Mouse (Mus musculus) hindbrain, embryonic 16.5 days (tissue): ENCODE data around the gene Ivl. TPM values are rescaled to one million over a fixed set of nuclear protein-coding genes. Genes with fewer than 3 reads are reported as not detected.

Experiments used
- ATAC-seq: fragments of 200-750 bp; cut with Nextera tagmentation; 2 replicates; pipeline ENCODE4 v1.8.0; 2017; ENCODE audit warnings: moderate TSS enrichment, moderate library complexity
- H3K27ac ChIP-seq: fragments of 300-500 bp; sonication (generic); 2 replicates; pipeline ENCODE4 v1.5.1; 2014; ENCODE audit warnings: low read depth, mild to moderate bottlenecking, control low read depth, low read length, moderate library complexity
- H3K27me3 ChIP-seq: fragments of 300-500 bp; sonication (generic); replicated peaks from 2 replicates; pipeline ENCODE4 v1.6.1; 2014; ENCODE audit warnings: low read length; ENCODE audit not compliant: control insufficient read depth, insufficient read depth
- H3K36me3 ChIP-seq: fragments of 300-500 bp; sonication (generic); 2 replicates; pipeline ENCODE4 v1.6.1; 2014; ENCODE audit warnings: mild to moderate bottlenecking, low read length, moderate library complexity, mixed read lengths; ENCODE audit not compliant: control insufficient read depth, insufficient read depth
- H3K4me1 ChIP-seq: fragments of 300-500 bp; sonication (generic); 2 replicates; pipeline ENCODE4 v1.6.1; 2014; ENCODE audit warnings: low read depth, low read length; ENCODE audit not compliant: control insufficient read depth, insufficient read depth
- H3K4me2 ChIP-seq: fragments of 300-500 bp; sonication (generic); 2 replicates; pipeline ENCODE4 v1.6.1; 2014; ENCODE audit warnings: mild to moderate bottlenecking, low read length, control low read depth, moderate library complexity
- H3K4me3 ChIP-seq: fragments of 300-500 bp; sonication (generic); 2 replicates; pipeline ENCODE4 v1.5.1; 2014; ENCODE audit warnings: mild to moderate bottlenecking, low read length, control low read depth, moderate library complexity
- H3K9ac ChIP-seq: fragments of 300-500 bp; sonication (generic); 2 replicates; pipeline ENCODE4 v1.6.1; 2014; ENCODE audit warnings: low read depth, mild to moderate bottlenecking, control low read depth, low read length, moderate library complexity
- H3K9me3 ChIP-seq: fragments of 300-500 bp; sonication (generic); 2 replicates; pipeline ENCODE4 v1.6.1; 2014; ENCODE audit warnings: mild to moderate bottlenecking, low read length, moderate library complexity; ENCODE audit not compliant: control insufficient read depth
- WGBS: fragments of 180-500 bp; shearing (Covaris S2); extraction: QIAGEN DNeasy Blood & Tissue Kit; methylation state at CpG from one replicate; pipeline ENCODE4 v1.1.7; 2014; 5-methylcytosine and 5-hydroxymethylcytosine counted together
- polyA plus RNA-seq: library from polyadenylated mRNA; unstranded; fragments of >200 nt; fragmentation: Nextera tagmentation; extraction: Ambion mirVana; gene quantifications from 2 replicates; pipeline ENCODE4 v1.2.1, GENCODE M21; 2015

The Ivl gene
- polyA plus RNA-seq, 1 experiment from 2014 or later, result not detected

DNA sequence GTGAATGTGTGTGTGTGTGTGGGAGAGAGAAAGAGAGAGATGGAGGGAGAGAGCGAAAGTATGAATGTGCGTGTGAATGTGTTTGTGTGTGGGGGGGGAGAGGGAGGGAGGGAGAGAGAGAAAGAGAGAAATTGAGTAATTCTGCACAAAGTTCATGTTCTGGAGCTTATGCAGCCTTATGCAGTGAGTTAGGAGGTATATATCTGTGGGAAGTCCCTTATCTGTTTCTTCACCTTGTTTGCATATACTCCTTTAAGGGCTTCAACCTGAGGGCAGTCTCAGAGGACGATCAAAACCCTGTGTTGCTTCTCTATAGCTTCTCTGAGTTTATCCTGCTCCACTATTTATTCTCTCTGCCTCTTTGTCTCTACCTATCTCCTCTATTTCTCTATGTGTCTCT is 13.7 kb upstream of the Ivl start:
- Histone ChIP-seq H3K9me3 (no peaks in the 10 kb centered on the region), H3K27me3 (no peaks in the 10 kb centered on the region), H3K27ac (no peak overlapping the region), H3K4me2 (no peak overlapping the region), H3K36me3 (no peaks in the 10 kb centered on the region), H3K4me3 (no peak overlapping the region), H3K9ac (no peak overlapping the region), H3K4me1 (no peaks in the 10 kb centered on the region)
- no peak for ATAC-seq
- WGBS, result 93% methylated on average over 3 of the region's 3 CpGs

DNA sequence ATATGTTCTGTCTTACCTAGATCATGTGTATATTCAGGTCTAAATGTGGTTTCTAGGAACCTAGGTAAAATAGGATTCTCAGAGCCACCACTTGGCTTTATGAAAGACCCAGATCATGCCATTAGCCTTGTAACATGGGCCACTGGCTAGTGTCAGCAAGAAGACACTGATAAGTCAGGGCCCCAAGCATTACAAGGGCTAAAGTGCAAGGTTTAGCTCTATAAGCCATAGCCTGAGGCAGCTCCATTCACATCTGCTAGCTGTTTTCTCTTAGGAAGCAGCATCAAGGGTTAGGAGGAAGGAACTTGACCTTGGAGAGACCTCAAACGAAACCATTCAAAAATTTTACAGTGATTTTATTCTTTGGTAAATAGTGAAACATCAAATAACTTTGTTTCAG is 11.5 kb upstream of the Ivl start:
- ATAC-seq, result no peak
- no peaks in the 10 kb centered on the region for H3K9me3 ChIP-seq
- H3K4me3 ChIP-seq, result no peak overlapping the region
- 79% methylated on average over 1 of the region's 1 CpGs for WGBS
- H3K27ac ChIP-seq, result no peak overlapping the region
- H3K9ac ChIP-seq, result no peak overlapping the region
- no peaks in the 10 kb centered on the region for H3K27me3 ChIP-seq
- H3K4me1 ChIP-seq, result no peaks in the 10 kb centered on the region
- H3K36me3 ChIP-seq, result no peaks in the 10 kb centered on the region
- no peak overlapping the region for H3K4me2 ChIP-seq

DNA sequence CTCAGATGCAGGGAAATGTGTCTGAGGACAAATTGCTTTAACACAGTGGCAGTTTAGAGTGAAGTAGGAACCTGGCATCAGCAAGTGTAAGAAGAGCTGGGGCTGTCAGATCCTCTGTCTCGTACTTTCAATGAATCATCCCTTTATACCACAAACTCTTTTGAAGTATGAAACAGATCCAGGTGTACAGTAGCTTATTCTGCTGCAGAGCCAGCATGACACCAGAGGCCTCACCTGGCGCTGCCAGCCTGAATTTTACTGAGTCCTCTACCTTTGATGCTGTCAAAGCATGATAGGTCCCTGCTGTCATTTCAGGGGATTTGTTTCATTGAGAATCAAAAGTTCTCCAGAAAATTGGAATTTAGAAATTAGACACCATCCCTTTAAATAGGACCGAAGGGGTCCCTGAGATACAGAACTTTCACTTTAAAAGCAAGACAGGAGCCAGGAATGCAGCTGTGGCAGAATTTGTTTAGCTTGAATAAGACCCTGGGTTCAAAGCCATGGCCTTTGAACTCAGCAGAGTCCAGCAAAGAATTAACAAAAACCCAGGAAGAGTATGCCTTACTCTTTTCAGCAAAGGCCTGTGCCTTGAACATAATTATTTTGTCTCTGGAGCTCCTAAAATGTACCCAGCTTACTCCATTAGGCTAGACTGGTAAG is 9.8 kb upstream of the Ivl start:
- Histone ChIP-seq H3K27me3 (no peaks in the 10 kb centered on the region), H3K36me3 (no peaks in the 10 kb centered on the region), H3K27ac (no peak overlapping the region), H3K9me3 (no peaks in the 10 kb centered on the region), H3K4me1 (no peaks in the 10 kb centered on the region), H3K9ac (no peak overlapping the region), H3K4me3 (no peak overlapping the region), H3K4me2 (no peak overlapping the region)
- WGBS, result 71% methylated on average over 3 of the region's 3 CpGs
- no peak for ATAC-seq

DNA sequence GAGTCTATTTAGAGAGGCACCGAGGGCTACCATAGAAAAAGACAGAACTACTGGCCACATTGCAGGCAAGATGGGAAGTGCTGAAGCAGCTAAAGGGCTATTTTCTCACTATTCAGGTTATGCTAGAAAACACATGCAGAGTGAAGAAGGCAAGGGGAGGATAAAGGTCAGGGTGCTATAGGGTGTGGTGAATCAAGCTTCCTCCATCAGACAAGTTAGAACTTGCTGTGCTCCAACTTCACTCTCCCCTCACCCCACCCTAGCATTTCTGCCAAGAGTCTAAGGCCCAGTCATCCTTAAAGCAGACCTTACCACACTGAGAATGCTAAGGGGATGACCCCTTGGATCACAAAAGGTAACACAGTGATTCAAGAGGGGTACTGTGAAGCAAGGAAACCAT is 6.0 kb upstream of the Ivl start:
- no peak overlapping the region for H3K4me3 ChIP-seq
- H3K9me3 ChIP-seq, result no peaks in the 10 kb centered on the region
- H3K4me1 ChIP-seq, result no peaks in the 10 kb centered on the region
- 69% methylated on average over 1 of the region's 1 CpGs for WGBS
- no peaks in the 10 kb centered on the region for H3K36me3 ChIP-seq
- H3K4me2 ChIP-seq, result no peak overlapping the region
- H3K27me3 ChIP-seq, result no peaks in the 10 kb centered on the region
- no peak overlapping the region for H3K9ac ChIP-seq
- no peak overlapping the region for H3K27ac ChIP-seq
- ATAC-seq, result no peak

DNA sequence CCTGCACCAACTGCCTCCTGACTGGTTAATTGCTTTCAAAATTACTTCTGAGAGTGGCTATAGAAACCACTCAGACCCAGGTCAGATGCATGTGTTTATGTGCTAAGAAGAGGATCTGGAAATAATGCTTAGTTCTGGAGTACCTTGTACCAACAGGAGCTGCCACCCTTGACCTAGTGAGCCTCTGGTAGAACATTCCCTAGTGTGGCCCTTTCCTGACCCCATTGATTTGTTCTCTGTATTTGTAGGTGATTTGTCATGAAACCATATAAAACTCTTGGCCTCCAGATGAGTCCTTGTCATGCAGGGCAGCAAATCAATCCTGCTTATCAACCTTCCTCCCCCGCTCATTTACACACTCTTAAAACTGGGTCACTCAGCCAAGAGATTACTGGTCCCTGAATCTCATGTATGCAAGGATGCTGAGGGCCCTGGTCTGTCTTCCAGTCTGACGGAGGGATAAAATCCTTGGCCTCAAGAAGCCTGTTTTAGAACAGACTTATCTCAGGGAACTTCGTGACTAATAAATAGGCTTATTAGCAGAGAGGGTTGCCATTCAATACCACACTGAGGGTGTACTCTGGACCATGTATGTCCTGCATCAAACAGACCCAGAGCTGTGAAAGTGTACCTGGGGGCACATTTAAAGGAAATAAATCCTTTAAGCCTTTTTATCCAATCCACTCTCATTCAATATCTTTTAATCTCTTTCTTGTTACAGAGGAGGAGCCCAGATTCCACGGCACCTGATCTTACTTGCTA is 5.3 kb upstream of the Ivl start:
- H3K4me3 ChIP-seq, result no peak overlapping the region
- no peaks in the 10 kb centered on the region for H3K4me1 ChIP-seq
- no peaks in the 10 kb centered on the region for H3K9me3 ChIP-seq
- 73% methylated on average over 4 of the region's 4 CpGs for WGBS
- ATAC-seq, result no peak
- no peak overlapping the region for H3K4me2 ChIP-seq
- no peak overlapping the region for H3K9ac ChIP-seq
- H3K36me3 ChIP-seq, result no peaks in the 10 kb centered on the region
- no peak overlapping the region for H3K27ac ChIP-seq
- H3K27me3 ChIP-seq, result no peaks in the 10 kb centered on the region

DNA sequence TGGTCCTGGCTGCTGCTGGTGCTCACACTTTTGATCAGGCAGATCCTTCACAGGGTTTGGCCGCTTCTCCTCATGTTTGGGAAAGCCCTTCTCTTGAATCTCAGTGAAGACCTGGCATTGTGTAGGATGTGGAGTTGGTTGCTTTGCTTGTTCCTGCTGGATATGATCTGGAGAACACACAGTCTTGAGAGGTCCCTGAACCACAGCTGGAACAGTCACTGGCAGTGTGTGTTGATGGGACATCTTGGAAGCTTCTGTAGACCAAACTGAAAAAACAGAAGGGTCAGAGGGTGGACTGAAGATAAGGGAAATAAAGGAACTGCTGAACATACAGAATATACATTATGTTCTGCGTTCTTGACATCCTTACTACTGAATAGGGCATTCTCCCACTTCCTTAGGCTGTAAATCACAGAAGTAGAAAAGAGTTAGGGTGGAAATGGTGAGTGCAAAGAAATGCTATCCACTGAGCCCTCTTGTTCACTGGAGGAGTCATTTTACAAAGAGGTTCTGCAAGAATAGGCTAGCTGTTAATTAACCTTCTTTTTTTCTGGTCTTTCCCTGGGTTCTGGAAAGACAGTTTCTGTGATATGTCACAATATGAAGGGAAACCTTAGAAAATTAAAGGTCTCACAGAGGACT is 900 bp downstream of the Ivl start:
- 63% methylated on average over 2 of the region's 2 CpGs for WGBS

DNA sequence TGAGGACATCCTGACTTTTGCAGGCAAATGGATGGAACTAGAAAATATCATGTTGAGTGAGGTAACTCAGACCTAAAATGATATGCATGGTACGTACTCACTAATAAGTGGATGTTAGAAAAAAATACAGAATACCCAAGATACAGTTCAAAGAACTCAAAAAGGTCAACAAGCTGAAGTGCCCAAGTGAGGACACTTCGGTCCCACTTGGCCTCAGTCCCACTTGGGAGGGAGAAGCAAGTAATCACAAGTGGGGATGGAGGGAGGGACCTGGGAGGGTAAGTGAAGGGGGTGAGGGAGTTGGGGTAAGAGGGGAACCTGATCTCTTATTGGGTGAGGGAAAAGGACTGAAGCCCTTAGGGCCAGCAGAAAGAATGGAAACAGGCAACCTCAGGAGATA is 4.8 kb downstream of the Ivl start:
- H3K27me3 ChIP-seq, result no peaks in the 10 kb centered on the region
- H3K9me3 ChIP-seq, result no peaks in the 10 kb centered on the region
- H3K4me1 ChIP-seq, result no peaks in the 10 kb centered on the region
- no peak overlapping the region for H3K4me3 ChIP-seq
- no peak overlapping the region for H3K9ac ChIP-seq
- H3K36me3 ChIP-seq, result no peaks in the 10 kb centered on the region
- no peak overlapping the region for H3K4me2 ChIP-seq
- 94% methylated on average over 2 of the region's 2 CpGs for WGBS
- ATAC-seq, result no peak
- H3K27ac ChIP-seq, result no peak overlapping the region

More for the DNA sequence above, 900 bp downstream of the Ivl start:
- no peaks in the 10 kb centered on the region for H3K36me3 ChIP-seq
- no peak overlapping the region for H3K27ac ChIP-seq
- no peaks in the 10 kb centered on the region for H3K27me3 ChIP-seq
- no peaks in the 10 kb centered on the region for H3K9me3 ChIP-seq
- no peak overlapping the region for H3K9ac ChIP-seq
- no peaks in the 10 kb centered on the region for H3K4me1 ChIP-seq
- H3K4me3 ChIP-seq, result no peak overlapping the region
- no peak for ATAC-seq
- no peak overlapping the region for H3K4me2 ChIP-seq

DNA sequence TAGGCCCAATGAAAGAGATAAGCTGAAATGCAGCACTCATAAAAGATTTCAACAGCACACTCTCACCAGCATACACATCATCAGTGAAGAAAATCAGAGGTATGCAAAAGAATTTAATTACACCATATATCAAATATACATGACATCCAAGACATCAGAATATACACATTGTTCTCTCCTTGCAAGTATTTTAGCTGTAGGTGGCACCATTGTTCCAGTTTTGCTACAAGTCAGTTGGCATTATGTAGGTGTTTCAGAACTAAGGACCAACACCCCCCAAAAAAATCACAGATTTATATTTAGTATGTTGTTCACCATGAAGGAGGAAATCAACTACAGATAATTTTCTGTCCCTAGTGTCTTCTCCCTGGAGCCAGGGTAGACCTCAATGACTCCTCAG is 8.1 kb downstream of the Ivl start:
- Histone ChIP-seq H3K27me3 (no peaks in the 10 kb centered on the region), H3K9ac (no peak overlapping the region), H3K4me1 (no peaks in the 10 kb centered on the region), H3K4me3 (no peak overlapping the region), H3K36me3 (no peaks in the 10 kb centered on the region), H3K9me3 (no peaks in the 10 kb centered on the region), H3K4me2 (no peak overlapping the region), H3K27ac (no peak overlapping the region)
- ATAC-seq, result no peak

DNA sequence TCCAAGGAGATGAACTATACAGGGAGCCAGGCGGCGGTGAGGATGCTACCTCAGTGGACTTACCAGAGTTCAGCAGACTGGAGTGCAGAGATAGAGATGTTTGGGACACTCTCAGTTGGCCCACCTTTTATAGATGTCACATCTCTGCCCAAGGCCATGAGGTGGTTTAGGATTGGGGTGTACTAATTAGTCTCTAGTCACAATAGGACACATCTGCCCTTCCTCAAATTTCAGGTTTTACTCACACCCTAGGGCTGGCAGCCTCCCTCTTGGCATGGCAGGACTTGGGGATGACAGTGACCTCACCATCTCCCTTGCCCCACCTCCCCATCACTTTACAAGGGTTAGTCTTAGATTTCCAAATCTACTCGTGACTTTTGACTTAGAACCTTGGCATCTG is 39.1 kb downstream of the Ivl start, which contains the start of gene 2310046K23Rik:
Gene 2310046K23Rik (minus strand): TSS at position 101 of the 400 bp plus-strand sequence.
- no peaks in the 10 kb centered on the region for H3K36me3 ChIP-seq
- H3K4me2 ChIP-seq, result no peak within 1 kb of the TSS
- H3K9me3 ChIP-seq, result no peaks in the 10 kb centered on the region
- H3K9ac ChIP-seq, result no peak within 1 kb of the TSS
- no peak within 1 kb of the TSS for H3K4me3 ChIP-seq
- WGBS, result 95% methylated on average over 3 of the region's 3 CpGs
- no peak within 1 kb of the TSS for H3K27ac ChIP-seq
- no peaks in the 10 kb centered on the region for H3K27me3 ChIP-seq
- H3K4me1 ChIP-seq, result no peaks in the 10 kb centered on the region
- no peak for ATAC-seq
